Mouse (Mus musculus): ENCODE measurements around the gene Apbb2. TPM values are rescaled to one million over a fixed set of nuclear protein-coding genes. Genes with fewer than 3 reads are reported as not detected.
A peak's percentile ranks its signal among the peaks of the same experiment; 100 is the strongest.

Gene Apbb2
- polyA plus RNA-seq, 1 experiment from 2014 or later, result 5.6 TPM

GRCm38 (mm10) chr5:66398530-66399263, 219.9 kb downstream of the Apbb2 start:
- H3K4me1 ChIP-seq (ENCODE audit: insufficient read depth), result no peaks in the 10 kb centered on the region
- no peak for ATAC-seq
- no peak overlapping the region for H3K27ac ChIP-seq (ENCODE audit: low read depth)
- H3K9me3 ChIP-seq (ENCODE audit: low read length), result no peaks in the 10 kb centered on the region
- no peak for DNase-seq
- H3K9ac ChIP-seq (replicated peaks), result no peak overlapping the region
- no peaks in the 10 kb centered on the region for H3K27me3 ChIP-seq (ENCODE audit: insufficient read depth, low read length)
- H3K4me2 ChIP-seq (ENCODE audit: low read depth, low read length), result no peak overlapping the region
- TF ChIP-seq CTCF (IDR thresholded peaks at IDR 0.05; ENCODE audit: low read depth) (no peak), EP300 (IDR thresholded peaks at IDR 0.05; ENCODE audit: low read depth) (no peak)
- no peak overlapping the region for H3K4me3 ChIP-seq (ENCODE audit: low read depth, low read length)
- no peaks in the 10 kb centered on the region for H3K36me3 ChIP-seq (replicated peaks; ENCODE audit: insufficient read depth, low read length)
- 67% methylated on average over 5 of the region's 5 CpGs for WGBS (ENCODE audit: insufficient replicate concordance)

DNA sequence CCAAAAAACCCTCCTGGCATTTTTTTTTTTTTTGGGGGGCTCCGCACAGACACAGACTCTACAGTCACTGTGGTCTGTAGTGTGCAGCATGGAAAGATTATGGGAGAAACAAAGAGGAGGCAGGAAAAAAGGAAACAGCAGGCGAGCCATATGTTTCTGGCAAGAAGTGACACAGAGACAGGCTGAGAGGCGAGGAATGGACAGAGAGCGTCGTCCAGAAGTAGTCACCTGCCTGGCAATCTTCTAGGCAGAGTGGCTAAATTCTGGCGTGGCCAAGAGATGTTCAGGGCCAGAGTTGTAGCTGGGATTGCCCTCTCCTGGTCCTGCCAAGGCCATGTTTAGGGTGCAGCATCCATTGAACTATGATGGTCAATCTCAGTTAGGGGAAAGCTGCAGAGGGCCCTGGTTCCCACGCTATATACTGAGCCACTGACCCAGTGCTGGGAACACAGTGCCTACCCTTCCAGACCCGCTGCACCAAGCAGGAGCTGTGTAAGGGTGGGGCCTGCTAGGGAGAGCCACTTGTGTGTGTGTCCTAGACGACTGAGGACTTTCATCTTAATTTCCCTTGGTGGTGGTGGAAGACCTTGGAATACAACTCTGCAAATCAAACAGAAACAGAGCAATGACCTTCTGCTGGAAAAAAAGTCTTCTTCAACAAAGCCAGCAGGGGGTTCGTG, 224.7 kb downstream of the Apbb2 start:
- no peaks in the 10 kb centered on the region for H3K4me1 ChIP-seq (ENCODE audit: insufficient read depth)
- 78% methylated on average over 10 of the region's 10 CpGs for WGBS (ENCODE audit: insufficient replicate concordance)
- no peak overlapping the region for H3K4me2 ChIP-seq (ENCODE audit: low read depth, low read length)
- no peak for ATAC-seq
- no peak for DNase-seq
- no peaks in the 10 kb centered on the region for H3K27me3 ChIP-seq (ENCODE audit: insufficient read depth, low read length)
- H3K36me3 ChIP-seq (replicated peaks; ENCODE audit: insufficient read depth, low read length), result no peaks in the 10 kb centered on the region
- no peak overlapping the region for H3K27ac ChIP-seq (ENCODE audit: low read depth)
- TF ChIP-seq CTCF (IDR thresholded peaks at IDR 0.05; ENCODE audit: low read depth), result no peak
- TF ChIP-seq EP300 (IDR thresholded peaks at IDR 0.05; ENCODE audit: low read depth), result no peak
- no peak overlapping the region for H3K9ac ChIP-seq (replicated peaks)
- no peaks in the 10 kb centered on the region for H3K9me3 ChIP-seq (ENCODE audit: low read length)
- no peak overlapping the region for H3K4me3 ChIP-seq (ENCODE audit: low read depth, low read length)

- Histone ChIP-seq H3K9me3 (ENCODE audit: low read length) (no peaks in the 10 kb centered on the region), H3K27ac (ENCODE audit: low read depth) (no peak overlapping the region), H3K9ac (replicated peaks) (no peak overlapping the region), H3K4me3 (ENCODE audit: low read depth, low read length) (no peak overlapping the region), H3K4me1 (ENCODE audit: insufficient read depth) (no peaks in the 10 kb centered on the region), H3K36me3 (replicated peaks; ENCODE audit: insufficient read depth, low read length) (no peaks in the 10 kb centered on the region), H3K27me3 (ENCODE audit: insufficient read depth, low read length) (no peaks in the 10 kb centered on the region), H3K4me2 (ENCODE audit: low read depth, low read length) (no peak overlapping the region)
- WGBS (ENCODE audit: insufficient replicate concordance), result 70% methylated on average over 18 of the region's 18 CpGs
- DNase-seq (no peak), ATAC-seq (no peak)
- TF ChIP-seq CTCF (IDR thresholded peaks at IDR 0.05; ENCODE audit: low read depth) (no peak), EP300 (IDR thresholded peaks at IDR 0.05; ENCODE audit: low read depth) (no peak)
These were observed 225.6 kb downstream of the Apbb2 start for GRCm38 (mm10) chr5:66392861-66393529.

DNA sequence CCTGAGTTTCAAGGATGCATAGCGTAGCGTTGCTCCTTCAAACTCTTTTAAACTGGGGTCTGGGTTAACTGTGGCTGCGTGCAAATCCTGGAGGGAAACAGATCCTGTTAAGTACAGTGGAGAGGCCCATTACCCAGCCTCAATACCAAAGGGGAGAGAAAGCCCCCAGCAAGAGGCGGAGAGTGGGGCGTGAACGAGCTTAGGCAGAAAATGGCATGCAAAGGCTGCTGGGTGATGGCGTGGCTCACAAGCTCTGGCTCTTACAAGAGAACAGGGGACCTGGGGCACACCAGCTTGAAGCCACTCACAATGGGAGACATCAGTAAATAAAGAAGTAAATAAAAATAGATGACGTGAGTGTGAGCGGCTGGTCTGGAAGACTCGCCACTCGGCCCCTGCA, 226.8 kb downstream of the Apbb2 start:
- Histone ChIP-seq H3K9me3 (ENCODE audit: low read length) (no peaks in the 10 kb centered on the region), H3K4me1 (ENCODE audit: insufficient read depth) (no peaks in the 10 kb centered on the region), H3K4me2 (ENCODE audit: low read depth, low read length) (no peak overlapping the region), H3K36me3 (replicated peaks; ENCODE audit: insufficient read depth, low read length) (no peaks in the 10 kb centered on the region), H3K27me3 (ENCODE audit: insufficient read depth, low read length) (no peaks in the 10 kb centered on the region), H3K27ac (ENCODE audit: low read depth) (no peak overlapping the region), H3K4me3 (ENCODE audit: low read depth, low read length) (no peak overlapping the region), H3K9ac (replicated peaks) (no peak overlapping the region)
- 85% methylated on average over 11 of the region's 11 CpGs for WGBS (ENCODE audit: insufficient replicate concordance)
- DNase-seq (no peak), ATAC-seq (no peak)
- TF ChIP-seq EP300 (IDR thresholded peaks at IDR 0.05; ENCODE audit: low read depth) (no peak), CTCF (IDR thresholded peaks at IDR 0.05; ENCODE audit: low read depth) (no peak)

DNA sequence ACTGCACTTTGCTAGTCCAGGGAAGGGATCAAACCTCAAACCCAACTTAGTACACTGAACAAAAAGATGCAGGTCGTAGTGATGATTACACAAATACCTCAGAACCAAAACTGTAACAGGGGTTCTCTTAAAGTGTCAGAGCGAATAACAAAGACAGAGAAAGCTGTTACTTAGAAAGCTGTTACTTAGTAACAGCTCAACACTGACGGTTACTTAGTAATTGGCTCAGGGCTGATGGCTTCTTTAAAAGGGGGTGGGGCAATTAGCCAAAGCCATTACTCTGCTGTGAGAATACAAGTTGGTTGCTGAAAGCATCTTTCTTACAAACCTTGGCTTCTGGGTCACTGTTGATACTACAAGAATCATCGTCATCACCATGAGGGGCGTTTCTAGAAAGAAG, 227.3 kb downstream of the Apbb2 start:
- no peak for TF ChIP-seq CTCF (IDR thresholded peaks at IDR 0.05; ENCODE audit: low read depth)
- no peak for TF ChIP-seq EP300 (IDR thresholded peaks at IDR 0.05; ENCODE audit: low read depth)
- H3K4me3 ChIP-seq (ENCODE audit: low read depth, low read length), result no peak overlapping the region
- no peaks in the 10 kb centered on the region for H3K36me3 ChIP-seq (replicated peaks; ENCODE audit: insufficient read depth, low read length)
- no peaks in the 10 kb centered on the region for H3K27me3 ChIP-seq (ENCODE audit: insufficient read depth, low read length)
- 80% methylated on average over 5 of the region's 5 CpGs for WGBS (ENCODE audit: insufficient replicate concordance)
- H3K9me3 ChIP-seq (ENCODE audit: low read length), result no peaks in the 10 kb centered on the region
- no peak overlapping the region for H3K27ac ChIP-seq (ENCODE audit: low read depth)
- DNase-seq (no peak), ATAC-seq (no peak)
- H3K4me1 ChIP-seq (ENCODE audit: insufficient read depth), result no peaks in the 10 kb centered on the region
- H3K4me2 ChIP-seq (ENCODE audit: low read depth, low read length), result no peak overlapping the region
- no peak overlapping the region for H3K9ac ChIP-seq (replicated peaks)

DNA sequence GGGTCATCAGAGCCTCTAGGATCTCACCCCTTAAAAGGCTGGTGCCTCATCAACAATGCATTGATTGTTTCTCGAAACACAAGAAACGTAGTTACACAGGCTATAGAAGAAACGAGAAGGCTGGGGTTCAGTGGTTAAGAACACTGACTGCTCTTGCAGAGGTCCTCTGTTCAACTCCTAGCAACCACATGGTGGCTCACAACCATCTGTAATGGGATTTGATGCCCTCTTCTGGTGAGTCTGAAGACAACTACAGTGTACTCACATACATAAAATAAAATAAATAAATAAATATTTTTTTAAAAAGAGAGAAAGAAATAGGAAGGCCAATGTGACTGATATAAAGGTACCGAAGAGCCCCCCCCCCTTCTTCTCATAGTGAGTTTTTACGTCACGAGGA, 228.0 kb downstream of the Apbb2 start:
- no peak for TF ChIP-seq EP300 (IDR thresholded peaks at IDR 0.05; ENCODE audit: low read depth)
- TF ChIP-seq CTCF (IDR thresholded peaks at IDR 0.05; ENCODE audit: low read depth), result peak; percentile 33
- no peak for DNase-seq

More for the DNA sequence above, 228.0 kb downstream of the Apbb2 start:
- no peak overlapping the region for H3K4me2 ChIP-seq (ENCODE audit: low read depth, low read length)
- 82% methylated on average over 6 of the region's 6 CpGs for WGBS (ENCODE audit: insufficient replicate concordance)
- no peak overlapping the region for H3K9ac ChIP-seq (replicated peaks)
- H3K36me3 ChIP-seq (replicated peaks; ENCODE audit: insufficient read depth, low read length), result no peaks in the 10 kb centered on the region
- no peak for ATAC-seq
- H3K4me1 ChIP-seq (ENCODE audit: insufficient read depth), result no peaks in the 10 kb centered on the region
- no peak overlapping the region for H3K4me3 ChIP-seq (ENCODE audit: low read depth, low read length)
- no peak overlapping the region for H3K27ac ChIP-seq (ENCODE audit: low read depth)
- no peaks in the 10 kb centered on the region for H3K27me3 ChIP-seq (ENCODE audit: insufficient read depth, low read length)
- no peaks in the 10 kb centered on the region for H3K9me3 ChIP-seq (ENCODE audit: low read length)

All from liver, postnatal 0 days (tissue).